Comparison of ENCODE assay signal across 8 mouse cellular contexts in genomic region chr19:57612179-57612472, GRCm38 (mm10). TPM values are rescaled to one million over a fixed set of nuclear protein-coding genes. Genes with fewer than 3 reads are reported as not detected.
A peak's percentile ranks its signal among the peaks of the same experiment; 100 is the strongest.
DNase-seq lines count a peak whose midpoint lies in the region; ATAC-seq and TF ChIP-seq lines count a peak whose summit lies in the region.

No protein-coding gene starts in this region.

- no peaks in the 10 kb centered on the region for H3K36me3 ChIP-seq in limb, embryonic 14.5 days (ENCODE audit: control insufficient read depth, insufficient read depth, low read length)
- no peaks in the 10 kb centered on the region for H3K36me3 ChIP-seq in stomach, postnatal 0 days (ENCODE audit: control insufficient read depth, insufficient read depth, low read length)

- DNase-seq in embryo, embryonic 11 days, result peak; percentile 34
- no peak for DNase-seq in embryo, embryonic 10 days (ENCODE audit: low spot score)
- DNase-seq in thymus, postnatal 0 days (ENCODE audit: low spot score), result peak; percentile 27
- no peak for DNase-seq in thymus, postnatal 4 days
- DNase-seq in limb, embryonic 14.5 days (ENCODE audit: low spot score), result peak; percentile 6
- DNase-seq in stomach, postnatal 0 days (ENCODE audit: low spot score), result no peak
- DNase-seq in gastrocnemius, postnatal 10 days, result no peak
- DNase-seq in cerebellum, adult 2 months, result no peak

- peak overlapping the region; percentile 93 for H3K9ac ChIP-seq in limb, embryonic 14.5 days (ENCODE audit: low read depth, low read length, severe bottlenecking)
- peak overlapping the region; percentile 96 for H3K9ac ChIP-seq in stomach, postnatal 0 days (ENCODE audit: low read length)

- H3K4me2 ChIP-seq in limb, embryonic 14.5 days (replicated peaks; ENCODE audit: low read depth, low read length, severe bottlenecking), result peak overlapping the region; percentile 96
- H3K4me2 ChIP-seq in stomach, postnatal 0 days (replicated peaks; ENCODE audit: low read depth), result peak overlapping the region; percentile 97

- TF ChIP-seq EP300 in stomach, postnatal 0 days (optimal IDR thresholded peaks at IDR 0.05), result no peak

- no peak overlapping the region for H3K27ac ChIP-seq in limb, embryonic 14.5 days (replicated peaks; ENCODE audit: low read depth, low read length)
- peak overlapping the region; percentile 97 for H3K27ac ChIP-seq in stomach, postnatal 0 days (replicated peaks)
- H3K27ac ChIP-seq in cerebellum, adult 2 months (ENCODE audit: insufficient read depth, low read length), result no peak overlapping the region

- no peak for ATAC-seq in limb, embryonic 14.5 days (ENCODE audit: low FRiP score, low read depth)
- ATAC-seq in stomach, postnatal 0 days (ENCODE audit: low FRiP score, low TSS enrichment), result no peak

- H3K4me1 ChIP-seq in limb, embryonic 14.5 days (ENCODE audit: control insufficient read depth, insufficient read depth, low read length), result peaks cover 26% of the 10 kb centered on the region
- H3K4me1 ChIP-seq in stomach, postnatal 0 days (replicated peaks; ENCODE audit: control insufficient read depth, insufficient read depth), result peaks cover 3% of the 10 kb centered on the region; the same call in 1 of the 2 replicates
- no peaks in the 10 kb centered on the region; the same call in 1 of the 2 replicates for H3K4me1 ChIP-seq in cerebellum, adult 2 months (ENCODE audit: control insufficient read depth, insufficient read depth, low read length)

- peak overlapping the region; percentile 92 for H3K4me3 ChIP-seq in limb, embryonic 14.5 days (replicated peaks; ENCODE audit: low read length)
- peak overlapping the region; percentile 96 for H3K4me3 ChIP-seq in stomach, postnatal 0 days (ENCODE audit: low read depth, low read length)
- no peak overlapping the region for H3K4me3 ChIP-seq in cerebellum, adult 2 months (replicated peaks; ENCODE audit: insufficient read depth, low read depth, low read length)

- no peaks in the 10 kb centered on the region for H3K9me3 ChIP-seq in limb, embryonic 14.5 days (ENCODE audit: control insufficient read depth, low read length)
- H3K9me3 ChIP-seq in stomach, postnatal 0 days (ENCODE audit: control insufficient read depth, low read length), result no peaks in the 10 kb centered on the region

- no peak for TF ChIP-seq CTCF in stomach, postnatal 0 days (IDR thresholded peaks at IDR 0.05; ENCODE audit: low read depth)
- TF ChIP-seq CTCF in cerebellum, adult 2 months (IDR thresholded peaks at IDR 0.05; ENCODE audit: borderline replicate concordance, insufficient read depth, low read depth, low read length), result no peak

- no peak for TF ChIP-seq POLR2A in limb, embryonic 14.5 days (IDR thresholded peaks at IDR 0.05; ENCODE audit: borderline replicate concordance, extremely low read depth, insufficient read depth, insufficient read length)
- no peak for TF ChIP-seq POLR2A in cerebellum, adult 2 months (IDR thresholded peaks at IDR 0.05; ENCODE audit: borderline replicate concordance, insufficient read depth, low read length)

- no peaks in the 10 kb centered on the region for H3K27me3 ChIP-seq in limb, embryonic 14.5 days (ENCODE audit: control insufficient read depth, insufficient read depth, low read length)
- H3K27me3 ChIP-seq in stomach, postnatal 0 days (ENCODE audit: control insufficient read depth, insufficient read depth, low read length), result no peaks in the 10 kb centered on the region
- no peaks in the 10 kb centered on the region; the same call in 1 of the 2 replicates for H3K27me3 ChIP-seq in cerebellum, adult 2 months (ENCODE audit: control insufficient read depth, insufficient read depth, low read length)

- 5% methylated on average over 2 of the region's 2 CpGs for WGBS in limb, embryonic 14.5 days
- 1% methylated on average over 2 of the region's 2 CpGs for WGBS in stomach, postnatal 0 days
- WGBS in cerebellum, adult 2 months, result 14% methylated on average over 2 of the region's 2 CpGs

RNA-seq across cellular contexts. Expression of gene Atrnl1, which starts 1.3 kb away (rescaled TPM):
- polyA plus RNA-seq in thymus, postnatal 0 days (2015; fragmentation: Nextera tagmentation; extraction: Ambion mirVana), result 2.4 and 3.0 TPM in 2 replicates
- 19.0 and 19.9 TPM in 2 replicates for polyA plus RNA-seq in limb, embryonic 14.5 days (2012; rRNA removed)
- polyA plus RNA-seq in limb, embryonic 14.5 days (2014; fragmentation: Nextera tagmentation; extraction: Ambion mirVana), result 7.7 and 10.2 TPM in 2 replicates
- polyA plus RNA-seq in stomach, postnatal 0 days (2015; fragmentation: Nextera tagmentation; extraction: Ambion mirVana), result 3.9 and 4.2 TPM in 2 replicates
- total RNA-seq in gastrocnemius, postnatal 10 days (2021), result 10 to 100 TPM; 14.4 to 17.2 TPM
- polyA plus RNA-seq in cerebellum, adult 2 months (2012; rRNA removed), result 21.1 and 21.5 TPM in 2 replicates

Comparison
In these comparisons a context has a peak if more than half of its experiments do, and no peak if none do; other contexts are left out.
1. DNase-seq: peak in embryo, embryonic 11 days (single experiment), thymus, postnatal 0 days (single experiment) and limb, embryonic 14.5 days (single experiment); none in embryo, embryonic 10 days (single experiment), thymus, postnatal 4 days (single experiment), stomach, postnatal 0 days (single experiment), gastrocnemius, postnatal 10 days (single experiment) and cerebellum, adult 2 months (0 of 2).